Mouse (Mus musculus) ES-Bruce4 (cell line): Measurements from ENCODE around the gene Map2k3.

Experiments
- EP300 ChIP-seq: IDR thresholded peaks from 2 replicates; pipeline ENCODE4 v1.6.1; 2011; ENCODE audit warnings: low read depth, low read length; ENCODE audit not compliant: insufficient read depth
- POLR2A ChIP-seq: IDR thresholded peaks from one replicate; pipeline ENCODE4 v1.8.1; 2011; ENCODE audit warnings: low read length; ENCODE audit not compliant: insufficient read depth

DNA sequence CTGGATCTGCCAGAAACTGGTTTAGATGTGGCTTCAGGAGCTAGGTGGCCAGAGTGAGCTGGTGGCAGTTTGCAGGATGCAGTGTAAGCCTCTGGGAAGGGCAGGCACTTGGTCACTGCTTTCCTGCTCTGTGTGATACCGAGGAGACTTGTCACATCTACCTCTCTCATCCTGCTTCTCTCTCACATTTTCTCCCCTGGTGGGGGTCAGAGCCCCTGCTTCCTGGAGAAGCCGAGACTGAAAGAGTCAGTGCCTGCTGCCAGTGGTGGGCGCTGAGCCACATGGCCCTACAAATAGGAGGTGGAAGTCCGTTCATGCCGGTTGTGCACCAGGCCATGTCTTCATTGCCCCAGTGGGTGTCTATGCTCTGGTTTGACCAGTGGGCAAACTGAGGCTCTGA, 8.7 kb downstream of the Map2k3 start:
- TF ChIP-seq EP300 (no peak), POLR2A (no peak)
